Mouse (Mus musculus) bone marrow macrophage, adult 2 months (primary cell): ENCODE results near the gene Fabp2.

Experiments
- CTCF ChIP-seq: IDR thresholded peaks from 2 replicates; pipeline ENCODE4 v1.5.1; 2012; ENCODE audit warnings: low read depth, mild to moderate bottlenecking, low read length, moderate library complexity
- POLR2A ChIP-seq: IDR thresholded peaks from 2 replicates; pipeline ENCODE4 v1.6.1; 2012; ENCODE audit warnings: mild to moderate bottlenecking, low read depth, low read length, borderline replicate concordance

GRCm38 (mm10) chr3:122920572-122921435 lies 25.9 kb downstream of the Fabp2 start:
- TF ChIP-seq CTCF (no peak), POLR2A (no peak)
